Comparison of ENCODE assay signal across 8 mouse cellular contexts in the genomic region with DNA sequence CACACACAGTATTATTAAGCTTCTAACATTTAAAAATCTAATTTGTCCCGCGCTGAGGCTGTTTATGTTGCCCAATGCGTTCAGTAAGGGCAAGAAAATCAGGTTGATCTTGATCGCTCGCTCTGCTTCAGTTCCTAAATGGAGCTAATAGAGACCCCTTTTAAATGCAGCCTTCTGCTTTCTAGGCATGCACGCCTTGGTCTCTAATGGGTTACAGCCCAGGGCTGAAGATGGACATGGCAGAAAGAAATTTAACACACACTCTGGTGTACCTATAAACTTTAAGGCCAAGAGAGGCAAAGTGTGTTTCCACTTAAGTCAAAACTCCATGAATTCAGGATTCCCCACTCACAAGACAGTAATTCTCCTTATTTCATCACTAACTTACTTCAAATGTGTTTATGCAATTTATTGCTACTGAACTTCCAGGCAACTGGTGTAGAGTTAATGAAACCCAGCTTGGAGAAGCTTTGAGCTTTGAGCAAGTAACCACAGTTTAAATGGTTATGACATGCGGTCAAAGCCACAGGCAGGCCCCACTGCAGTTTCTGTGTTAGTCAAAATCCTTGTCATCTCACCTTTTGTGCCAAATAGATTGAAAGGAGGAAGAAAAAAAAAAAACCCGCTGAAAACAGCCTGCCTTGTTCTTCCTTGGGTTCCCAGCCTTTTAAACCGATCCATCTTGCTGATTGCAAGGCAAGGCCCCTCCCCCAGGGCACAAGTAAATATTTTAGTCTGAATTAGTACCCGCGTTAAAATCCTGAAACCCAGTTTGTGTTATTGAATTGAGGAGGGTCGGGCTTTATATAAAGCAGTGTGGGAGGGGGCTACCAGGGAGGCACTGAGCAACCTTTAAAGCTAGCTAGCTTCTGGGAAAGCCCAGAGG. TPM values are rescaled to one million over a fixed set of nuclear protein-coding genes. Genes with fewer than 3 reads are reported as not detected.
A peak's percentile ranks its signal among the peaks of the same experiment; 100 is the strongest.
DNase-seq lines count a peak whose midpoint lies in the region; ATAC-seq and TF ChIP-seq lines count a peak whose summit lies in the region.

No protein-coding gene starts in this region.

- peaks cover 20% of the 10 kb centered on the region for H3K4me1 ChIP-seq in forebrain, postnatal 0 days (ENCODE audit: insufficient read depth)

- intact Hi-C loops in heart, postnatal 10 days (cut with DNase I): no loop called here

- H3K9ac ChIP-seq in forebrain, postnatal 0 days: peak overlapping the region; percentile 96; the same call in 1 of the 2 replicates

- no peaks in the 10 kb centered on the region for H3K27me3 ChIP-seq in forebrain, postnatal 0 days (ENCODE audit: insufficient read depth, low read length)

- peak; percentile 85 for DNase-seq in heart, adult 11 months
- DNase-seq in heart, postnatal 10 days: no peak
- DNase-seq in 416B (ENCODE audit: low read depth): peak; percentile 6
- DNase-seq in forebrain, postnatal 0 days: no peak
- DNase-seq in left cerebral cortex, adult 8-10 months (ENCODE audit: low spot score in 2 of 2): no peak
- no peak for DNase-seq in spleen, adult 18-20 months
- DNase-seq in adrenal gland, adult 2 months: no peak

- no peaks in the 10 kb centered on the region for H3K36me3 ChIP-seq in forebrain, postnatal 0 days (ENCODE audit: insufficient read depth)

- WGBS in forebrain, postnatal 0 days: 25% methylated on average over 12 of the region's 12 CpGs

- ATAC-seq in forebrain, postnatal 0 days: no peak
- ATAC-seq in megakaryocyte progenitor cell, adult 5-6 weeks (replicated peaks; ENCODE audit: poor library complexity): peak; percentile 47

- TF ChIP-seq CTCF in forebrain, postnatal 0 days (IDR thresholded peaks at IDR 0.05; ENCODE audit: low read depth): no peak

- peak overlapping the region; percentile 81 for H3K4me2 ChIP-seq in forebrain, postnatal 0 days (ENCODE audit: low read depth)

- peak overlapping the region; percentile 92 for H3K4me3 ChIP-seq in forebrain, postnatal 0 days (ENCODE audit: low read depth, low read length)

- H3K9me3 ChIP-seq in forebrain, postnatal 0 days (ENCODE audit: low read length): no peaks in the 10 kb centered on the region

- H3K27ac ChIP-seq in forebrain, postnatal 0 days (ENCODE audit: low read depth, low read length): 0 out of 2 replicates have a peak overlapping the region, but pooled peaks have one; percentile 99

RNA-seq across cellular contexts. Expression of a gene that starts 3.9 kb away (rescaled TPM):
- 1 to 10 TPM; 5.2 to 5.8 TPM for total RNA-seq in heart, postnatal 10 days (2021)
- total RNA-seq in forebrain, postnatal 0 days (2014; rRNA removed): 20.9 and 26.1 TPM in 2 replicates
- 26.3 and 27.9 TPM in 2 replicates for polyA plus RNA-seq in forebrain, postnatal 0 days (2015; fragmentation: Nextera tagmentation; extraction: Ambion mirVana)
- total RNA-seq in megakaryocyte progenitor cell, adult 5-6 weeks (2015): 0.20 TPM in 1 of 2 replicates, not detected in the other
- total RNA-seq in megakaryocyte progenitor cell, adult 5-6 weeks (2017): not detected in 2 replicates
- 10 to 100 TPM; 74.9 to 86.8 (median 78.3) TPM for total RNA-seq in left cerebral cortex, adult 8-10 months (2022)
- total RNA-seq in adrenal gland, adult 2 months (2021): 1 to 10 TPM; 2.9 to 3.5 TPM
- polyA plus RNA-seq in adrenal gland, adult 2 months (2012; rRNA removed): 1.8 and 2.1 TPM in 2 replicates

Comparison
In these comparisons a context has a peak if more than half of its experiments do, and no peak if none do; other contexts are left out.
1. DNase-seq: peak in heart, adult 11 months (single experiment) and 416B (single experiment); none in heart, postnatal 10 days (0 of 2), forebrain, postnatal 0 days (single experiment), left cerebral cortex, adult 8-10 months (0 of 2), spleen, adult 18-20 months (0 of 2) and adrenal gland, adult 2 months (single experiment).